Comparison of ENCODE assay signal across 11 mouse cellular contexts in genomic region chr6:100120017-100120944, GRCm38 (mm10).
DNase-seq lines count a peak whose midpoint lies in the region; ATAC-seq lines count a peak whose summit lies in the region.
"Had no signal": no experiment of that assay in that cellular context is flagged by ENCODE, and none has a peak within 500 bp of the region (broad histone marks: within the 10 kb centered on the region; RNA-seq: fewer than 3 reads in every experiment).

No protein-coding gene starts in this region.

- peak overlapping the region; percentile 37; the same call in 1 of the 2 replicates for H3K9ac ChIP-seq in forebrain, embryonic 13.5 days
- no peak overlapping the region for H3K9ac ChIP-seq in limb, embryonic 13.5 days

- ATAC-seq in forebrain, embryonic 13.5 days = 0 out of 2 replicates have a peak, but pooled peaks have one; percentile 21
- ATAC-seq in limb, embryonic 13.5 days (ENCODE audit: low FRiP score, low read depth) = peak; percentile 85

- H3K36me3 ChIP-seq in forebrain, embryonic 13.5 days (ENCODE audit: poor library complexity, severe bottlenecking) = no peaks in the 10 kb centered on the region
- no peaks in the 10 kb centered on the region for H3K36me3 ChIP-seq in limb, embryonic 13.5 days

- no peaks in the 10 kb centered on the region for H3K27me3 ChIP-seq in forebrain, embryonic 13.5 days
- peaks cover 24% of the 10 kb centered on the region for H3K27me3 ChIP-seq in limb, embryonic 13.5 days

- no peak overlapping the region for H3K4me3 ChIP-seq in forebrain, embryonic 13.5 days
- H3K4me3 ChIP-seq in limb, embryonic 13.5 days = no peak overlapping the region

- 58% methylated on average over 16 of the region's 16 CpGs for WGBS in forebrain, embryonic 13.5 days
- 28% methylated on average over 16 of the region's 16 CpGs for WGBS in limb, embryonic 13.5 days

- H3K4me2 ChIP-seq in forebrain, embryonic 13.5 days = no peak overlapping the region
- 0 out of 2 replicates have a peak overlapping the region, but pooled peaks have one; percentile 11 for H3K4me2 ChIP-seq in limb, embryonic 13.5 days (replicated peaks)

- peaks cover 16% of the 10 kb centered on the region for H3K4me1 ChIP-seq in forebrain, embryonic 13.5 days
- H3K4me1 ChIP-seq in limb, embryonic 13.5 days = peaks cover 27% of the 10 kb centered on the region

- H3K9me3 ChIP-seq in forebrain, embryonic 13.5 days (replicated peaks) = no peaks in the 10 kb centered on the region
- H3K9me3 ChIP-seq in limb, embryonic 13.5 days = peaks cover 4% of the 10 kb centered on the region; the same call in 1 of the 2 replicates

- H3K27ac ChIP-seq in forebrain, embryonic 13.5 days = no peak overlapping the region; the same call in 1 of the 2 replicates
- peak overlapping the region; percentile 74; the same call in 1 of the 2 replicates for H3K27ac ChIP-seq in limb, embryonic 13.5 days

- intact Hi-C loops in gastrocnemius, postnatal 36 days (cut with DNase I) = no loop called here

- DNase-seq in gastrocnemius, postnatal 25 days = peak; percentile 16
- no peak for DNase-seq in gastrocnemius, postnatal 36 days
- peak; percentile 43 for DNase-seq in adipocyte (ENCODE audit: low spot score)
- DNase-seq in urinary bladder, postnatal 36 days (ENCODE audit: low spot score in 2 of 2) = no peak
- DNase-seq in cerebellum, postnatal 25 days = no peak
- DNase-seq in left cerebral cortex, adult 11 months (ENCODE audit: low spot score) = no peak
- DNase-seq: cerebellum, postnatal 36 days; gastrocnemius, postnatal 14 days; kidney, adult 9 months had no signal

Comparison
In these comparisons a context has a peak if more than half of its experiments do, and no peak if none do; other contexts are left out.
1. DNase-seq: peak in gastrocnemius, postnatal 25 days (single experiment) and adipocyte (single experiment); none in gastrocnemius, postnatal 36 days (0 of 2), urinary bladder, postnatal 36 days (0 of 2), cerebellum, postnatal 25 days (0 of 2) and left cerebral cortex, adult 11 months (single experiment).